Mouse (Mus musculus): ENCODE measurements at regions not wholly inside any gene's neighbourhood (a gene's known extent, or its start where the extent isn't known, plus 50 kb on each side); places are given as distances from the start of the nearest gene placed in this dataset.

DNA sequence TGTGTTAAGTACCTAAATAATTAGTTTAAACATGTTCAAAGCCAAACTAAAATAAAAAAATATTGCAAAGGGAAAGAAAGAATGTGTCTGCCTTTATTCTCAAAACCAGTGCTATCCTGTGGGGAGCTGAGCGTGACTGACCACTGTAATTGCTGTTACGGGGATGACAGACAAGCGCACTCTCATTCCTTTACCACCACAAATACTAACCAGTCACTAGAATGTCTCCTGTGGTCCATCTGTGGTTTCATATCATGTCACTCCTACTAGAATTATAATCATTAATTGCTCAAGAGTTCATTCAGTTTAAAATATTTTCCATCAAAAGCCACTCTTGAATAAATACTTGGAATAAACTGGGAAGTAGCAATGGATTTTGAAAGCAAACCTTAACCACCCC is 268.8 kb downstream of the Epha4 start:
- TF ChIP-seq GATA1 (IDR thresholded peaks at IDR 0.05; ENCODE audit: borderline replicate concordance, low read length) (no peak), FLI1 (IDR thresholded peaks at IDR 0.05; ENCODE audit: low read length) (no peak)
